ENCODE assay signal across 27 mouse cellular contexts in genomic region chr9:118374680-118375079, GRCm38 (mm10).
"Had no signal": no experiment of that assay in that cellular context is flagged by ENCODE, and none has a peak within 500 bp of the region (broad histone marks: within the 10 kb centered on the region; RNA-seq: fewer than 3 reads in every experiment).

No protein-coding gene starts in this region.

- H3K9ac ChIP-seq: heart, embryonic 13.5 days; heart, embryonic 15.5 days; hindbrain, embryonic 12.5 days; hindbrain, embryonic 14.5 days; intestine, embryonic 15.5 days; limb, embryonic 13.5 days; limb, embryonic 15.5 days; liver, embryonic 12.5 days; liver, embryonic 14.5 days had no signal

- H3K27me3 ChIP-seq: heart, embryonic 13.5 days; heart, embryonic 15.5 days; hindbrain, embryonic 12.5 days; intestine, embryonic 15.5 days; limb, embryonic 13.5 days; limb, embryonic 15.5 days; liver, embryonic 12.5 days had no signal

- ATAC-seq: hindbrain, embryonic 16.5 days; inflammation-experienced regulatory T-cells, adult 6 months; intestine, embryonic 15.5 days; intestine, postnatal 0 days; liver, embryonic 12.5 days had no signal

- H3K27ac ChIP-seq: gastrocnemius, adult 2 months; heart, adult 2 months; heart, embryonic 13.5 days; heart, embryonic 15.5 days; hindbrain, embryonic 10.5 days; hindbrain, embryonic 12.5 days; hindbrain, embryonic 14.5 days; intestine, embryonic 15.5 days; kidney, postnatal 0 days; limb, embryonic 13.5 days; limb, embryonic 15.5 days; liver, embryonic 12.5 days; liver, embryonic 14.5 days had no signal

- H3K4me2 ChIP-seq: heart, embryonic 11.5 days; heart, embryonic 13.5 days; heart, embryonic 15.5 days; hindbrain, embryonic 12.5 days; hindbrain, embryonic 14.5 days; intestine, embryonic 15.5 days; limb, embryonic 13.5 days; limb, embryonic 15.5 days; liver, embryonic 12.5 days had no signal

- DNase-seq: gastrocnemius, adult 2 months; gastrocnemius, postnatal 10 days; gastrocnemius, postnatal 25 days; heart, adult 2 months; heart, postnatal 4 days; kidney, adult 18-20 months; kidney, adult 8-10 months; kidney, postnatal 14 days; kidney, postnatal 36 days; layer of hippocampus, adult 9-11 months; layer of hippocampus, postnatal 36 days; left cerebral cortex, postnatal 4 days had no signal

- H3K36me3 ChIP-seq: heart, embryonic 13.5 days; heart, embryonic 15.5 days; hindbrain, embryonic 10.5 days; hindbrain, embryonic 12.5 days; intestine, embryonic 15.5 days; limb, embryonic 13.5 days; limb, embryonic 15.5 days; liver, embryonic 12.5 days had no signal

- H3K4me1 ChIP-seq: heart, embryonic 13.5 days; hindbrain, embryonic 10.5 days; hindbrain, embryonic 12.5 days; intestine, embryonic 15.5 days; limb, embryonic 13.5 days; limb, embryonic 15.5 days; liver, embryonic 12.5 days had no signal

- H3K9me3 ChIP-seq: heart, embryonic 13.5 days; heart, embryonic 15.5 days; hindbrain, embryonic 10.5 days; hindbrain, embryonic 12.5 days; intestine, embryonic 15.5 days; limb, embryonic 13.5 days; limb, embryonic 15.5 days; liver, embryonic 12.5 days had no signal

- H3K4me3 ChIP-seq: gastrocnemius, adult 2 months; heart, adult 2 months; heart, embryonic 13.5 days; heart, embryonic 15.5 days; hindbrain, embryonic 10.5 days; hindbrain, embryonic 12.5 days; intestine, embryonic 15.5 days; limb, embryonic 13.5 days; limb, embryonic 15.5 days; liver, embryonic 12.5 days had no signal
